Mouse (Mus musculus) spleen, adult 2 months (tissue): ENCODE results near the gene Olfr113.

ENCODE experiments used
- CTCF ChIP-seq: fragments of 200-500 bp; IDR thresholded peaks from 2 replicates; pipeline ENCODE4 v1.5.1; 2011; ENCODE audit warnings: mild to moderate bottlenecking, inconsistent platforms; ENCODE audit not compliant: insufficient read depth, insufficient read length, insufficient replicate concordance; ENCODE audit errors: extremely low read depth
- POLR2A ChIP-seq: fragments of 200-500 bp; IDR thresholded peaks from 2 replicates; pipeline ENCODE4 v1.6.1; 2011; ENCODE audit warnings: low read depth, low read length, inconsistent platforms

DNA sequence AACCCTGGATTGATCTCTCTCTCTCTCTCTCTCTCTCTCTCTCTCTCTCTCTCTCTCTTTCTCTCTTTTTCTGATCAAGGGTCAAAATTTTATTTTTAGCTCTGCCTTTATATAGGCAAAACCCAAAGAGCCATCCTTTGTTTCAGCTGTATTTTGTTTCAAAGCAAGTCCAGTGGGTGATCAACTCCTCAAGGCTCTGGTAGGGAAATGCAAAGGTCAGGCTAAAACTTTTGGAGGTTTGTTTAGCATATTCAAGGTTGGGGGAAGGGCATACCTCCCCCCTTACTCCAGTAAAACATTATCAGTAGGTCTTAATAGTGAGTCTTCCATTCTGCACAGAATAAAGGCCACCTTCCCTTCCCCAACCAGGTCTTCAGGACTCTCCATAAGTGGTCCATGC, 42.3 kb downstream of the Olfr113 start:
- TF ChIP-seq CTCF (no peak), POLR2A (no peak)
